Mouse (Mus musculus) C2C12 (cell line): ENCODE results near the gene Sh2d3c. TPM values are rescaled to one million over a fixed set of nuclear protein-coding genes. Genes with fewer than 3 reads are reported as not detected.

Source experiments
- H3K27me3 ChIP-seq: one replicate; pipeline ENCODE4 v1.6.1; 2011; ENCODE audit not compliant: control insufficient read depth, insufficient read depth, insufficient read length
- H3K36me3 ChIP-seq: one replicate; pipeline ENCODE4 v1.6.1; 2011; ENCODE audit not compliant: control insufficient read depth, insufficient read depth
- H3K4me3 ChIP-seq: one replicate; pipeline ENCODE4 v1.5.1; 2011; ENCODE audit warnings: mild to moderate bottlenecking, control low read depth; ENCODE audit not compliant: poor library complexity, insufficient read depth, severe bottlenecking
- H3K79me2 ChIP-seq: one replicate; pipeline ENCODE4 v1.6.1; 2011; ENCODE audit not compliant: control insufficient read depth, insufficient read depth
- H3K79me3 ChIP-seq: one replicate; pipeline ENCODE4 v1.6.1; 2011; ENCODE audit warnings: low read depth, control low read depth
- H3ac ChIP-seq: one replicate; pipeline ENCODE3; 2011; ENCODE audit warnings: low read depth; ENCODE audit not compliant: control insufficient read depth, insufficient read length
- CEBPB ChIP-seq: IDR thresholded peaks from one replicate; pipeline ENCODE4 v1.6.1; 2011; ENCODE audit warnings: low read depth, mild to moderate bottlenecking, control low read depth, moderate library complexity
- CTCF ChIP-seq: IDR thresholded peaks from one replicate; pipeline ENCODE4 v1.5.1; 2011; ENCODE audit not compliant: control insufficient read depth, insufficient read depth, insufficient read length
- FOSL1 ChIP-seq: IDR thresholded peaks from one replicate; pipeline ENCODE4 v1.8.0; 2011; ENCODE audit warnings: mild to moderate bottlenecking, low read length; ENCODE audit not compliant: poor library complexity, insufficient read depth, severe bottlenecking
- MAX ChIP-seq: IDR thresholded peaks from one replicate; pipeline ENCODE4 v1.6.1; 2011; ENCODE audit warnings: mild to moderate bottlenecking, control low read depth
- MYOD1 ChIP-seq: IDR thresholded peaks from one replicate; pipeline ENCODE4 v1.6.1; 2011; ENCODE audit warnings: low read depth; ENCODE audit not compliant: control insufficient read depth, insufficient read length
- MYOG ChIP-seq: IDR thresholded peaks from one replicate; pipeline ENCODE4 v1.6.1; 2011; ENCODE audit not compliant: control insufficient read depth, insufficient read length; ENCODE audit errors: extremely low read depth
- USF1 ChIP-seq: IDR thresholded peaks from one replicate; pipeline ENCODE4 v1.6.1; 2011; ENCODE audit warnings: low read depth, mild to moderate bottlenecking, control low read depth, moderate library complexity
- polyA plus RNA-seq: library from polyadenylated mRNA; unstranded; fragments of >200 nt; fragmentation: generic; extraction: Trizol; gene quantifications from one replicate; pipeline ENCODE4 v1.2.1, GENCODE M21; 2012; ENCODE audit warnings: missing spikeins

Sh2d3c gene
- polyA plus RNA-seq, 1 experiment, result 0.50 TPM

GRCm38 (mm10) chr2:32693282-32693681, 27.6 kb upstream of the Sh2d3c start:
- H3K4me3 ChIP-seq, result peak overlapping the region; percentile 72
- peaks cover 12% of the 10 kb centered on the region for H3K79me3 ChIP-seq
- H3K27me3 ChIP-seq, result no peaks in the 10 kb centered on the region
- H3K79me2 ChIP-seq, result peaks cover 21% of the 10 kb centered on the region
- H3ac ChIP-seq, result peak overlapping the region; percentile 74
- TF ChIP-seq USF1 (no peak), FOSL1 (no peak), MAX (no peak), CEBPB (no peak), CTCF (no peak), MYOD1 (no peak), MYOG (no peak)
- H3K36me3 ChIP-seq, result peaks cover 15% of the 10 kb centered on the region

- Histone ChIP-seq H3K79me3 (peaks cover 12% of the 10 kb centered on the region), H3K79me2 (peaks cover 21% of the 10 kb centered on the region), H3K4me3 (peak overlapping the region; percentile 72), H3K36me3 (peaks cover 10% of the 10 kb centered on the region), H3K27me3 (no peaks in the 10 kb centered on the region), H3ac (peak overlapping the region; percentile 74)
- TF ChIP-seq MYOD1, result peak; percentile 69
- no peak for TF ChIP-seq CEBPB
- TF ChIP-seq CTCF, result peak; percentile 77
- peak; percentile 36 for TF ChIP-seq MAX
These were observed 26.9 kb upstream of the Sh2d3c start for GRCm38 (mm10) chr2:32693823-32694411.

- H3K4me3 ChIP-seq, result peak overlapping the region; percentile 72
These were observed 26.2 kb upstream of the Sh2d3c start for GRCm38 (mm10) chr2:32694691-32695090.

GRCm38 (mm10) chr2:32699680-32700079, 21.2 kb upstream of the Sh2d3c start:
- H3K27me3 ChIP-seq, result no peaks in the 10 kb centered on the region

More at GRCm38 (mm10) chr2:32694691-32695090, 26.2 kb upstream of the Sh2d3c start:
- Histone ChIP-seq H3K79me3 (peaks cover 12% of the 10 kb centered on the region), H3K27me3 (no peaks in the 10 kb centered on the region), H3ac (no peak overlapping the region), H3K79me2 (peaks cover 21% of the 10 kb centered on the region), H3K36me3 (peaks cover 8% of the 10 kb centered on the region)
- no peak for TF ChIP-seq MYOD1

GRCm38 (mm10) chr2:32700966-32701743, 19.7 kb upstream of the Sh2d3c start:
- TF ChIP-seq CEBPB, result no peak
- Histone ChIP-seq H3K36me3 (peaks cover 37% of the 10 kb centered on the region), H3K79me2 (peaks cover 5% of the 10 kb centered on the region), H3K27me3 (no peaks in the 10 kb centered on the region), H3K4me3 (no peak overlapping the region), H3K79me3 (peaks cover 3% of the 10 kb centered on the region), H3ac (no peak overlapping the region)

More at GRCm38 (mm10) chr2:32699680-32700079, 21.2 kb upstream of the Sh2d3c start:
- H3K79me2 ChIP-seq, result no peaks in the 10 kb centered on the region
- no peak for TF ChIP-seq USF1
- no peak for TF ChIP-seq MYOD1
- no peak for TF ChIP-seq CTCF
- H3K79me3 ChIP-seq, result no peaks in the 10 kb centered on the region
- no peak overlapping the region for H3ac ChIP-seq
- H3K4me3 ChIP-seq, result no peak overlapping the region
- H3K36me3 ChIP-seq, result peaks cover 22% of the 10 kb centered on the region

GRCm38 (mm10) chr2:32703046-32703445, 17.8 kb upstream of the Sh2d3c start:
- Histone ChIP-seq H3K36me3 (peaks cover 56% of the 10 kb centered on the region), H3ac (no peak overlapping the region), H3K4me3 (no peak overlapping the region), H3K27me3 (no peaks in the 10 kb centered on the region), H3K79me3 (peaks cover 10% of the 10 kb centered on the region), H3K79me2 (peaks cover 24% of the 10 kb centered on the region)
- TF ChIP-seq MYOD1, result no peak
- TF ChIP-seq USF1, result no peak
- TF ChIP-seq MYOG, result no peak
- TF ChIP-seq CTCF, result no peak
- no peak for TF ChIP-seq FOSL1
- TF ChIP-seq MAX, result no peak
- TF ChIP-seq CEBPB, result no peak
